Comparison of ENCODE assay signal across 22 mouse cellular contexts in the genomic region with DNA sequence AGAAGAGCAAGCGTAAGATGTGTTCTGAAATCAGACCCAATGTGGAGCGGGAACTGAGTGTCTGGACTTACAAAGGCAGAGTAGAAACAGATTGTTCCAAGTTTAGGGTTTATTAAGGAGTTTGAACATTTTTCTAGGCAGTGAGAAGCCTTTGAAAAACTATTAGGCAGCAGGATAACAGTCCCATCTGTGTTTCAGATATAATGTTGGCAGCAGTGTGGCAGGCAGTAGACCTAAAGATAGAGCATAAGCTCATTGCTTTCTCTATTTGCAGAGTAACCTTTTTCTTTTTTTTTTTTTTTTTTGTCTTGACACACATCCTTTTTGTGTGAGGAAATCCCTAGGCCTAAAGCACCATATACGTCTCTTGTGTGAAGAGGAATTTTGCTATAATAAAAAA.
"Had no signal": no experiment of that assay in that cellular context is flagged by ENCODE, and none has a peak within 500 bp of the region (broad histone marks: within the 10 kb centered on the region; RNA-seq: fewer than 3 reads in every experiment).

No protein-coding gene starts in this region.

- DNase-seq: kidney, adult 11 months; kidney, adult 8-10 months; kidney, postnatal 10 days; kidney, postnatal 36 days; liver, postnatal 0 days; lung, postnatal 10 days; lung, postnatal 36 days; retina, postnatal 1 day; right cerebral cortex, postnatal 25 days; spleen, adult 18-20 months; thymus, adult 18-20 months; thymus, postnatal 36 days had no signal

- ATAC-seq: intestine, embryonic 15.5 days; liver, postnatal 0 days; midbrain, embryonic 13.5 days; midbrain, embryonic 16.5 days had no signal

- H3K27ac ChIP-seq: intestine, embryonic 15.5 days; kidney, embryonic 15.5 days; left cerebral cortex, adult 2 months; liver, embryonic 14.5 days; lung, embryonic 15.5 days; midbrain, embryonic 13.5 days; neural tube, embryonic 13.5 days; stomach, embryonic 15.5 days had no signal

- H3K4me3 ChIP-seq: intestine, embryonic 15.5 days; kidney, embryonic 15.5 days; left cerebral cortex, adult 2 months; lung, embryonic 15.5 days; midbrain, embryonic 13.5 days; myocyte; neural tube, embryonic 13.5 days; stomach, embryonic 15.5 days had no signal
